Mouse (Mus musculus) ES-E14 (cell line): ENCODE results near the gene Mthfd1l.

Experiments used
- CHD2 ChIP-seq: IDR thresholded peaks from 2 replicates; pipeline ENCODE4 v1.6.1; 2014; ENCODE audit warnings: mild to moderate bottlenecking, low read depth, low read length, inconsistent platforms
- HCFC1 ChIP-seq: IDR thresholded peaks from 2 replicates; pipeline ENCODE4 v1.6.1; 2012; ENCODE audit warnings: low read length, inconsistent platforms, borderline replicate concordance; ENCODE audit not compliant: insufficient read depth
- MAFK ChIP-seq: IDR thresholded peaks from 2 replicates; pipeline ENCODE4 v1.6.1; 2014; ENCODE audit warnings: mild to moderate bottlenecking, low read depth, low read length, inconsistent platforms; ENCODE audit not compliant: insufficient read depth
- ZC3H11A ChIP-seq: IDR thresholded peaks from 2 replicates; pipeline ENCODE4 v1.6.1; 2012; ENCODE audit warnings: low read depth, mild to moderate bottlenecking, inconsistent platforms, low read length, borderline replicate concordance
- ZNF384 ChIP-seq: IDR thresholded peaks from 2 replicates; pipeline ENCODE4 v1.6.1; 2012; ENCODE audit warnings: low read depth, low read length, inconsistent platforms

- TF ChIP-seq ZC3H11A (no peak), CHD2 (no peak), HCFC1 (no peak), ZNF384 (no peak), MAFK (no peak)
Observed at GRCm38 (mm10) chr10:4002711-4003110, 29.8 kb downstream of the Mthfd1l start.
